ENCODE assay signal across 17 mouse cellular contexts in genomic region chr11:89590273-89590874, GRCm38 (mm10).
"Had no signal": no experiment of that assay in that cellular context is flagged by ENCODE, and none has a peak within 500 bp of the region (broad histone marks: within the 10 kb centered on the region; RNA-seq: fewer than 3 reads in every experiment).

No protein-coding gene starts in this region.

- H3K4me3 ChIP-seq: layer of hippocampus, adult 2 months; limb, embryonic 10.5 days; limb, embryonic 13.5 days; midbrain, embryonic 12.5 days; midbrain, embryonic 15.5 days; myocyte; neural tube, embryonic 13.5 days had no signal

- DNase-seq: kidney, adult 2 months; kidney, postnatal 25 days; layer of hippocampus, adult 9-11 months; liver, postnatal 0 days; thymus, adult 18-20 months; thymus, postnatal 36 days had no signal

- ATAC-seq: intestine, postnatal 0 days; liver, postnatal 0 days; midbrain, embryonic 15.5 days had no signal

- H3K36me3 ChIP-seq: limb, embryonic 10.5 days; limb, embryonic 13.5 days; midbrain, embryonic 12.5 days; midbrain, embryonic 15.5 days; neural tube, embryonic 13.5 days had no signal

- H3K4me2 ChIP-seq: limb, embryonic 13.5 days; liver, embryonic 11.5 days; midbrain, embryonic 12.5 days; midbrain, embryonic 15.5 days; neural tube, embryonic 13.5 days had no signal

- H3K4me1 ChIP-seq: limb, embryonic 13.5 days; midbrain, embryonic 12.5 days; midbrain, embryonic 15.5 days; neural tube, embryonic 13.5 days had no signal

- H3K27ac ChIP-seq: kidney, postnatal 0 days; layer of hippocampus, adult 2 months; limb, embryonic 10.5 days; limb, embryonic 13.5 days; liver, embryonic 14.5 days; midbrain, embryonic 12.5 days; midbrain, embryonic 15.5 days; neural tube, embryonic 13.5 days had no signal

- H3K9ac ChIP-seq: limb, embryonic 13.5 days; liver, embryonic 14.5 days; liver, postnatal 0 days; midbrain, embryonic 12.5 days; midbrain, embryonic 15.5 days; neural tube, embryonic 13.5 days had no signal

- H3K27me3 ChIP-seq: limb, embryonic 13.5 days; midbrain, embryonic 12.5 days; midbrain, embryonic 15.5 days; neural tube, embryonic 13.5 days had no signal

- H3K9me3 ChIP-seq: limb, embryonic 10.5 days; limb, embryonic 13.5 days; midbrain, embryonic 12.5 days; midbrain, embryonic 15.5 days; neural tube, embryonic 13.5 days had no signal
